In genomic region chr1:183517236-183517635, GRCm38 (mm10) we compare ENCODE assay signal across 25 mouse cellular contexts.
"Had no signal": no experiment of that assay in that cellular context is flagged by ENCODE, and none has a peak within 500 bp of the region (broad histone marks: within the 10 kb centered on the region; RNA-seq: fewer than 3 reads in every experiment).

No protein-coding gene starts in this region.

- H3K4me3 ChIP-seq: heart, adult 2 months; heart, embryonic 13.5 days; heart, embryonic 15.5 days; hindbrain, embryonic 12.5 days; intestine, embryonic 15.5 days; layer of hippocampus, adult 2 months; left cerebral cortex, adult 2 months; limb, embryonic 10.5 days; limb, embryonic 12.5 days; liver, embryonic 13.5 days had no signal

- H3K36me3 ChIP-seq: heart, embryonic 13.5 days; heart, embryonic 15.5 days; hindbrain, embryonic 12.5 days; intestine, embryonic 15.5 days; limb, embryonic 10.5 days; limb, embryonic 12.5 days; liver, embryonic 13.5 days had no signal

- H3K9ac ChIP-seq: heart, embryonic 13.5 days; heart, embryonic 15.5 days; hindbrain, embryonic 12.5 days; hindbrain, embryonic 14.5 days; intestine, embryonic 15.5 days; limb, embryonic 12.5 days; liver, embryonic 13.5 days had no signal

- DNase-seq: gastrocnemius, postnatal 14 days; gastrocnemius, postnatal 36 days; heart, adult 2 months; heart, postnatal 4 days; kidney, adult 18-20 months; kidney, adult 8-10 months; kidney, postnatal 10 days; kidney, postnatal 25 days; kidney, postnatal 4 days; liver; liver, embryonic 13.5 days had no signal

- H3K27ac ChIP-seq: heart, adult 2 months; heart, embryonic 13.5 days; heart, embryonic 15.5 days; hindbrain, embryonic 12.5 days; hindbrain, embryonic 14.5 days; intestine, embryonic 15.5 days; layer of hippocampus, adult 2 months; left cerebral cortex, adult 2 months; limb, embryonic 10.5 days; limb, embryonic 12.5 days; liver, embryonic 13.5 days had no signal

- H3K4me1 ChIP-seq: heart, embryonic 15.5 days; intestine, embryonic 15.5 days; limb, embryonic 12.5 days; liver, embryonic 13.5 days had no signal

- H3K4me2 ChIP-seq: heart, embryonic 11.5 days; heart, embryonic 13.5 days; heart, embryonic 15.5 days; hindbrain, embryonic 12.5 days; hindbrain, embryonic 14.5 days; intestine, embryonic 15.5 days; limb, embryonic 12.5 days; liver, embryonic 11.5 days; liver, embryonic 13.5 days had no signal

- H3K27me3 ChIP-seq: heart, embryonic 13.5 days; heart, embryonic 15.5 days; hindbrain, embryonic 12.5 days; intestine, embryonic 15.5 days; limb, embryonic 12.5 days; liver, embryonic 13.5 days had no signal

- H3K9me3 ChIP-seq: heart, embryonic 13.5 days; heart, embryonic 15.5 days; hindbrain, embryonic 12.5 days; intestine, embryonic 15.5 days; limb, embryonic 10.5 days; limb, embryonic 12.5 days; liver, embryonic 13.5 days had no signal

- ATAC-seq: hindbrain, embryonic 16.5 days; inflammation-experienced regulatory T-cells, adult 6 months; intestine, embryonic 15.5 days; intestine, postnatal 0 days had no signal
